Mouse (Mus musculus): ENCODE measurements around the gene Pxn. TPM values are rescaled to one million over a fixed set of nuclear protein-coding genes. Genes with fewer than 3 reads are reported as not detected.

The Pxn gene
- polyA plus RNA-seq, 1 experiment, result 82.6 TPM

GRCm38 (mm10) chr5:115487353-115487752 is 19.1 kb upstream of the Pxn start:
- peaks cover 6% of the 10 kb centered on the region; the same call in 1 of the 2 replicates for H3K27me3 ChIP-seq (ENCODE audit: control insufficient read depth, insufficient read depth, low read length)
- TF ChIP-seq POLR2A (IDR thresholded peaks at IDR 0.05; ENCODE audit: control insufficient read depth, low read depth, low read length) (no peak), CTCF (IDR thresholded peaks at IDR 0.05; ENCODE audit: control insufficient read depth, insufficient read depth, insufficient replicate concordance, low read depth, low read length) (no peak)

GRCm38 (mm10) chr5:115487942-115488580 is 18.4 kb upstream of the Pxn start:
- Histone ChIP-seq H3K27ac (ENCODE audit: control insufficient read depth, insufficient read depth, low read depth, low read length) (peak overlapping the region; percentile 92; the same call in 1 of the 2 replicates), H3K36me3 (ENCODE audit: control insufficient read depth, insufficient read depth, low read length) (no peaks in the 10 kb centered on the region), H3K4me1 (ENCODE audit: control insufficient read depth, insufficient read depth, low read length) (peaks cover 17% of the 10 kb centered on the region), H3K27me3 (ENCODE audit: control insufficient read depth, insufficient read depth, low read length) (peaks cover 3% of the 10 kb centered on the region; the same call in 1 of the 2 replicates), H3K4me3 (ENCODE audit: control insufficient read depth, low read depth, low read length) (peak overlapping the region; percentile 72)
- TF ChIP-seq CTCF (IDR thresholded peaks at IDR 0.05; ENCODE audit: control insufficient read depth, insufficient read depth, insufficient replicate concordance, low read depth, low read length), result no peak
- no peak for TF ChIP-seq POLR2A (IDR thresholded peaks at IDR 0.05; ENCODE audit: control insufficient read depth, low read depth, low read length)

More at GRCm38 (mm10) chr5:115487353-115487752, 19.1 kb upstream of the Pxn start:
- peaks cover 21% of the 10 kb centered on the region for H3K4me1 ChIP-seq (ENCODE audit: control insufficient read depth, insufficient read depth, low read length)
- H3K4me3 ChIP-seq (ENCODE audit: control insufficient read depth, low read depth, low read length), result no peak overlapping the region
- H3K27ac ChIP-seq (ENCODE audit: control insufficient read depth, insufficient read depth, low read depth, low read length), result no peak overlapping the region
- H3K36me3 ChIP-seq (ENCODE audit: control insufficient read depth, insufficient read depth, low read length), result no peaks in the 10 kb centered on the region

- H3K27me3 ChIP-seq (ENCODE audit: control insufficient read depth, insufficient read depth, low read length), result no peaks in the 10 kb centered on the region
- H3K36me3 ChIP-seq (ENCODE audit: control insufficient read depth, insufficient read depth, low read length), result no peaks in the 10 kb centered on the region
- H3K27ac ChIP-seq (ENCODE audit: control insufficient read depth, insufficient read depth, low read depth, low read length), result peak overlapping the region; percentile 100
- H3K4me3 ChIP-seq (ENCODE audit: control insufficient read depth, low read depth, low read length), result peak overlapping the region; percentile 91
- peaks cover 17% of the 10 kb centered on the region for H3K4me1 ChIP-seq (ENCODE audit: control insufficient read depth, insufficient read depth, low read length)
- peak; percentile 99 for TF ChIP-seq POLR2A (IDR thresholded peaks at IDR 0.05; ENCODE audit: control insufficient read depth, low read depth, low read length)
- no peak for TF ChIP-seq CTCF (IDR thresholded peaks at IDR 0.05; ENCODE audit: control insufficient read depth, insufficient read depth, insufficient replicate concordance, low read depth, low read length)
Measured at GRCm38 (mm10) chr5:115488841-115489698, 17.4 kb upstream of the Pxn start.

- TF ChIP-seq POLR2A (IDR thresholded peaks at IDR 0.05; ENCODE audit: control insufficient read depth, low read depth, low read length), result peak; percentile 98
- TF ChIP-seq CTCF (IDR thresholded peaks at IDR 0.05; ENCODE audit: control insufficient read depth, insufficient read depth, insufficient replicate concordance, low read depth, low read length), result no peak; the same call in 1 of the 2 replicates
- Histone ChIP-seq H3K4me1 (ENCODE audit: control insufficient read depth, insufficient read depth, low read length) (peaks cover 14% of the 10 kb centered on the region), H3K4me3 (ENCODE audit: control insufficient read depth, low read depth, low read length) (peak overlapping the region; percentile 91), H3K27ac (ENCODE audit: control insufficient read depth, insufficient read depth, low read depth, low read length) (peak overlapping the region; percentile 100), H3K27me3 (ENCODE audit: control insufficient read depth, insufficient read depth, low read length) (no peaks in the 10 kb centered on the region), H3K36me3 (ENCODE audit: control insufficient read depth, insufficient read depth, low read length) (no peaks in the 10 kb centered on the region)
Measured at GRCm38 (mm10) chr5:115489699-115490637, 16.5 kb upstream of the Pxn start.

- Histone ChIP-seq H3K36me3 (ENCODE audit: control insufficient read depth, insufficient read depth, low read length) (no peaks in the 10 kb centered on the region), H3K4me1 (ENCODE audit: control insufficient read depth, insufficient read depth, low read length) (peaks cover 14% of the 10 kb centered on the region), H3K27ac (ENCODE audit: control insufficient read depth, insufficient read depth, low read depth, low read length) (no peak overlapping the region), H3K4me3 (ENCODE audit: control insufficient read depth, low read depth, low read length) (no peak overlapping the region), H3K27me3 (ENCODE audit: control insufficient read depth, insufficient read depth, low read length) (no peaks in the 10 kb centered on the region)
- TF ChIP-seq CTCF (IDR thresholded peaks at IDR 0.05; ENCODE audit: control insufficient read depth, insufficient read depth, insufficient replicate concordance, low read depth, low read length), result no peak
- TF ChIP-seq POLR2A (IDR thresholded peaks at IDR 0.05; ENCODE audit: control insufficient read depth, low read depth, low read length), result no peak
Measured at GRCm38 (mm10) chr5:115490638-115491000, 15.9 kb upstream of the Pxn start.

- Histone ChIP-seq H3K4me1 (ENCODE audit: control insufficient read depth, insufficient read depth, low read length) (peaks cover 11% of the 10 kb centered on the region), H3K36me3 (ENCODE audit: control insufficient read depth, insufficient read depth, low read length) (no peaks in the 10 kb centered on the region), H3K27ac (ENCODE audit: control insufficient read depth, insufficient read depth, low read depth, low read length) (no peak overlapping the region), H3K4me3 (ENCODE audit: control insufficient read depth, low read depth, low read length) (no peak overlapping the region), H3K27me3 (ENCODE audit: control insufficient read depth, insufficient read depth, low read length) (no peaks in the 10 kb centered on the region)
- TF ChIP-seq POLR2A (IDR thresholded peaks at IDR 0.05; ENCODE audit: control insufficient read depth, low read depth, low read length) (no peak), CTCF (IDR thresholded peaks at IDR 0.05; ENCODE audit: control insufficient read depth, insufficient read depth, insufficient replicate concordance, low read depth, low read length) (no peak)
Measured at GRCm38 (mm10) chr5:115491076-115491475, 15.4 kb upstream of the Pxn start.
